Mouse (Mus musculus) embryo, embryonic 10 days (tissue): Measurements from ENCODE around the gene Tshb.
A peak's percentile ranks its signal among the peaks of the same experiment; 100 is the strongest.

Source experiments
- DNase-seq: peaks from one replicate; pipeline ENCODE4 v3.0.0-alpha.2; 2015; ENCODE audit warnings: low spot score

Tshb gene

GRCm38 (mm10) chr3:102782618-102783017 lies at the start of gene Tshb:
Gene Tshb (minus strand): TSS chr3:102782718.
- no peak for DNase-seq

DNA sequence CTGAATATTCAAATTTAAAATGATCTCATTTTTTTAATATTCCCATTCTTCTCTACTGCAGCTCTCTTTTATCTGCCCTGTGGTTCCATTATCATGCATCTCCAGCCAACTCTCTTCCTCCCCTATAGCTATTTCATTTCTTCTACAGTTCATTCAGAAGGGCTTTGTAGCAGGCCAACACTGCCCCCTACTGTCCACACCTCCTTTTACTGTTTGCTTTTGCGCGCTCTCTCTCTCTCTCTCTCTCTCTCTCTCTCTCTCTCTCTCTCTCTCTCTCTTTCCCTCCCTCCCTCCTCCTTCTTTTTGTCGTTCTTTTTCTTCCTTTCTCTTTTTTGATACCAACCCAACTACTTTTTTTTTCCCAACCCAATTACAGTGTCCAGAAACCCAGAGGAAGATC lies 21.4 kb upstream of the Tshb start:
- DNase-seq, result peak; percentile 86

DNA sequence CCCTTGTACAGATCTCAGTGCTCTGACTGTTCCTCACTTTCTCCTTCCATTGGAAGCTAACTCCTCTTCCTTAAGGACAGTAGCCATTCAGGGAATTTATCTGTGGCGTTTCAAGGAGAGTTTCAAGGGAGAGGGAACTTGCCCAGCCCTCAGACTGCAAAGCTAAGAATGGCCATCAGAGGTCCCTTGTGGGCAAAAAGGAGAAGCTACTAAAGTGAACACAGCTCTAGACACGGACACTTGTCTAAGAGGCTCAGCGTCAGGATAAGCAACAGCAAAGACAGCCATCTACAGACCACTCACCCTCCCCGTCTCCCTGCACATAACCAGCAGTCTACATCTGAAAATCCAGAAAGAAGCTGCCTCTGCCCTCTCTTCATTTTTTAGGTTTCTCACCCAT lies 4.9 kb upstream of the Tshb start:
- DNase-seq, result peak; percentile 15

- no peak for DNase-seq
Measured at GRCm38 (mm10) chr3:102773018-102773417, 9.5 kb downstream of the Tshb start.

- DNase-seq, result peak; percentile 23
Measured at GRCm38 (mm10) chr3:102764850-102765249, 17.7 kb downstream of the Tshb start.

GRCm38 (mm10) chr3:102763713-102764400 lies 18.7 kb downstream of the Tshb start:
- DNase-seq, result no peak

- DNase-seq, result no peak
Measured at GRCm38 (mm10) chr3:102762388-102762787, 20.1 kb downstream of the Tshb start.

DNA sequence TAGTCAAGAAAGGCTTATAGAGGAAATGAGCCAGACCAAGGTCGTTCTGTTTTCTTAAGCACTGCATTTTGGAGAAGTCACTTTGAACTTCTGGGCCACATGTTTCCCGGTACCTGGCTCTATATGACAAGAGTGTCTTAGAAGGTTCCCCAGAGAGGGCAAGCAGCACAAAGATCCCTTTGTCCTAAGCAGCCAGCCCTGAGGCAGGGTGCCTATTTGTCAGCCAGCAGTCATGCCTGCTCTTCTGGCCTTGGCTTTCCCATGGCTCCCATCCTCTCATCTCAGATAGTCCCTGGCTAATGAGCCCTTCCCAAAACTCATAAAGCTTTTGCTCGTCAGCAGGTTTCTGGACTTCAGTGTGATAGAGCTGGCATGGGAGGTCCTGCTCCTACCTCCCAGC lies 22.3 kb downstream of the Tshb start:
- DNase-seq, result no peak

DNA sequence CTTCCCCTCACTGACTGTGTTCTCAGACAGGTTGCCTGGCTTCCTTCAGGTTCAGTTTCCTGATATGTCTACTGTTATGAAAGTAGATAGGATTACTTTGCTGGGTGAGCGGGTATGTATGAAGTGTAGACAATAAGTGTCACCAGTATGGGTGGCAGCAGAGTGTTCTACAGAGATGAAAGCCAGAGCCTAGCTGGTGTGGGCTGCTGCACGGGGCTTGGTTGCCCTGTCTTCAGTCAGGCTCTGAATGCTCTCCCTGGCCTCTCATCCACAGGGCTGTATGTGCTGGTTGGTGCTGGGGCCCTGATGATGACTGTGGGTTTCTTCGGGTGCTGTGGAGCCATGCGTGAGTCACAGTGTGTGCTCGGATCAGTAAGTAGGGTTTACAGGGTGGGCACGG lies 25.5 kb downstream of the Tshb start:
- no peak for DNase-seq

- DNase-seq, result no peak
Measured at GRCm38 (mm10) chr3:102755801-102756200, 26.7 kb downstream of the Tshb start.

DNA sequence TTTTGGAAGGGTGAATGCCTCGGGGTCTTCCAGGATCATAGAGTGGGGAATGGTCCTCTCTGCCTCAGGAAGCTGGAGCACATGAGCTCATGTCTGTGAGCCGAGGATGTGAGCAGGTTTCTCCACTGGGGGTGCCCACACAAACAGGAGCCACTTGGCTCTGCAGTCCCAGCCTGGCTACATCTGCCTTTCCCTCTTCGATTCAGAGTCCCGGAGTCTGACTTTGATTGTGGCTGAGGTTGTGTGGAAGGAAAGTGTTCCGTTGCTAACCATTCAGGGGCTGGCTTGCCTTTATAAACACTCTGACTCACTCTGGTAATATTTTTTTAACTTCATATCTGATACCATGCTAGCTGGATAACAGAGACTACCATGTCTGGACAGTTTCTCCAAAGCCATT lies 30.1 kb downstream of the Tshb start:
- DNase-seq, result no peak

DNA sequence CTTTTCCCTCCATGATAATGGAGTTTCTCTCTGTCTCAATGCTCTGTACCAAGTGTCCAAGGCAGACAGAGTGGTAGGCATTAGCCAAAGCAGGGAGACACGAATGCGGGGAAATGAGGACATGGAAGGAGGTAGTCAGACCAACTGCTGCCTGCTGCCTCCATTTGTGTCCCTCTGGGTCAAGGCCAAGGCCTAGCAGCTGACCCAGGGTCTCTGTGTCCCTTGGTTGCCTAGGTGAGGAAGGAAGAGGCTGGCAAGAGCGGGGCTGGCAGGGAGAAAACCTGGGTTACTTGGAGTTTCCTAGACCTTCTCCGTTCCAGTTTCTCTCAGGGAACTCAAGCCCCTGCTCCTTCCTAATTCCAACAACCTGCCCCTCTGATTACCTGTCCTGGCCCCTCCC lies 30.5 kb downstream of the Tshb start:
- no peak for DNase-seq

- no peak for DNase-seq
Measured at GRCm38 (mm10) chr3:102751536-102751935, 31.0 kb downstream of the Tshb start.

GRCm38 (mm10) chr3:102751136-102751535 lies 31.4 kb downstream of the Tshb start:
- DNase-seq, result no peak

DNA sequence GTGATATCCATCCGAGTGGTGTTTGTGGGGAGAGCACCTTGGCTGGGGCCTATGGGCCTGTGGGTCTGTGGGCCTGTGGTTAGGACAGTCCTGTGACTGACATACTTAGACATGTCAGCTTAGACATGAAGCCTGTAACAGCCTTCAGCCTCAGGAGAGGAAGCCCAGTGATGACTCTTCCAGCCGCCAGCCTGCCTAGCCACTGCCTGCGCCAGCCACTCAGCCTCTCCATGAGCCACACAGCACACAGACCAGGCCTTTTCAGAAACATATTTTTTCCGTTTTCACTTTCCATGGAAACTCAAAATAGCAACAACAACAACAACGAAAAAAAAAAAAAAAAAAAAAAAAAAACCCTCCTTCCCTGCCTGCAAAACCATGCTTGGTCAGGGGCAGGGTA lies 33.8 kb downstream of the Tshb start:
- no peak for DNase-seq

DNA sequence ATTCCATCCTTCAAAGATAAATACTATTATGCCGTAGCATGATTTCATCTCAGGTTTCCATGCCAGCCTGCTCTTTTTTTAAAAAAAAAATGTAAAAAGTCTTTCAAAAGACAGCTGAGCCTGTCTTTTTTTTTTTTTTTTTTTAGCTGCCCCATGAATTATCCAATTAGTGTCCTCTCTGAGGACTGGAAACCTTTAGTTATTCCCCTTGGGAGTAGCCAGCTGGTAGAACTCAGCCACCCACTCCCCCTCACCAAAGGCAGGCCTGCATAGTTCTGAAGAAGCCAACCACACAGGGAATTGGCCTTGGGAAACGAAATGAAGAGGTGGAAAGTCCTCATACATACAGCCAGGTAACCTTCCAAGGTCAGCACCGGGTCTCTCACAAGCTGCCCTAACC lies 34.5 kb downstream of the Tshb start:
- no peak for DNase-seq

DNA sequence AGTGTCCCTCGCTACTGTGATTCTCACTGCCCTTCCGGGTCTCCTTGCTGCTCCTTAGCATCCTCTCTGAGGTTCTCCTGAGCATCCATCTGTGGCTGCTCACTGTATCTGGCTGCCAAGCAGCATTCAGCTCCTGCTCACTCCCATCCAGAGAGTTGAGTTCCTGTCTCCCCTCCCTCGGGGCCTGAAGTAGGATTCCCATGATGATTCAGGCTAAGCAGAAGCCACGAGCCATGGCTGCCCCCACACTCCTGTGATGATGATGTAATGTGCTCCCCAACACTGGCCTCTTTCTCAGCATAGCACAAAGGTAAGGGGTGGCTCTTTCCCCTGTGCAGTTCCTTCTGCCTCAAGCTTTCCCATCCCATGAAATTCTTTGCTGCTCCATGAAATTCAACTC lies 36.3 kb downstream of the Tshb start:
- DNase-seq, result no peak

DNA sequence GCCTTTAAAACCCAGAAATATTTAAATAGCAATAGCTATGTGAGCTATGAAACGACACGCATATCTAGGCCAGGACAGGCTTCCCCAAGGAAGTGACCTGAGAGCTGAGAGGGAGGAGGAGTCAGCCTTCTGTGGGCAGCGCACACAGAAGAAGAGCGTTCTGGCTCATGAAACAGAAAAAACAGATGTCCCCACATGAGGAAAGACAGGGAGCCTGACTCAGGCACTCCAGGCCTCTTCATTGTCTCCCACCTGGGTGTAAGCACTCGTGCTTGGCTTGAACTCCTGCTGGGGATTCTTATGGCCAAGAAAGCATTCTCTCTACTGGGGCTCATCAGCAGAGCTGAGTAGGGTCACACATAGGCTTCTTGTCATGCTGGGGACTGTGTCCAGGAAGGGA lies 37.9 kb downstream of the Tshb start:
- DNase-seq, result no peak

DNA sequence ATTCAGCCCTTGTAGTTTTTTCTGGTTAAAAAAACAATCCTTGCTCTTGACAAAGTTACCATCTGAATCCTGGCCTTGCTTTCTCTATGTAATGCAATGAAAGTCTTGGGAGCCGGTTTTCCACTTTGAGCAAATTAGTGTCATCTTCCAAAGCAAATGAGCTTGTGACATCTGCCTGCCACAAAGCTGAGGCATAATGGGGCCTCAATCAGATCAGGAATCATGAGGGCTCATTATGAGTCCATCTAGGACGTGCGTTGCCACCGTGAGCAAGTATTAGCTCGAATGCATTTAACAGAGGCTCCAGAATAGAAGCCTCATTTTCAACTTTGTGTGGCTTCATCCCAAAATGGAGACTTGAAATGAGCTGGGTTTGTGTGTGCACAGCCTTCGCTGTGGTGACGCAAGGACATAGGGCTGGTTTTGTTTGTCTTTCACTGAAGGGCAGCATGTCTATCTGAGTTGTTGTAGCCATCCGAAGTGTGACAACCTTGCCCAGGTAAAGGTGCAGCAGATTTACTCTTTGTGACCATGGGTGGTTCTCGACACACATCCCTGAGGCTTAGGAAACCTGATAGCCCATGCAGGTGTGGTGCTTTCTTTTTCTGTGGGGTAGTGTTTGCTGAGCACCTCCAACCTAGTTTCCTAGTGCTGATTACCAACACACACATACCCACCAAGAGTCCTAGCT lies 38.6 kb downstream of the Tshb start:
- no peak for DNase-seq

GRCm38 (mm10) chr3:102743202-102743601 lies 39.3 kb downstream of the Tshb start:
- DNase-seq, result no peak

GRCm38 (mm10) chr3:102742725-102743124 lies 39.8 kb downstream of the Tshb start:
- DNase-seq, result no peak

DNA sequence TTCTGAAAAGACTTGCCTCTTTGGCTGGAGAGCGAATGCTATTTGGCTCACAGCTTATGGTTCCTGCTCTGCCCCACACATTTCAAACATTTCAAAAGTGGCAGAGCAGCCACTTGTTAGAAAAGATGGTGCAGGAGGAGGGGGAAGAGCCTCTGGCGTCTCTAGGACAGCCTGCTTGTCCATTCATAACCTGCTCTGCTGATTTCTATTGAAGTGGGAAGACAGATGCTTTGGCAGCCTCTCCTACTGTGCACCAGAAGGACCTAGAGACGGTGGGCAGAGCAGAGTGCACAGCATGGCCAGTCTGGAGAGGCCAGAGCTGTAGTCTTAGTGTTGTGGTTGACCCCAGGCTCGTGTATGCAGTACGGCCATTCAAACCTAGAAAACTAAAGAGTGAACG lies 43.6 kb downstream of the Tshb start:
- no peak for DNase-seq

DNA sequence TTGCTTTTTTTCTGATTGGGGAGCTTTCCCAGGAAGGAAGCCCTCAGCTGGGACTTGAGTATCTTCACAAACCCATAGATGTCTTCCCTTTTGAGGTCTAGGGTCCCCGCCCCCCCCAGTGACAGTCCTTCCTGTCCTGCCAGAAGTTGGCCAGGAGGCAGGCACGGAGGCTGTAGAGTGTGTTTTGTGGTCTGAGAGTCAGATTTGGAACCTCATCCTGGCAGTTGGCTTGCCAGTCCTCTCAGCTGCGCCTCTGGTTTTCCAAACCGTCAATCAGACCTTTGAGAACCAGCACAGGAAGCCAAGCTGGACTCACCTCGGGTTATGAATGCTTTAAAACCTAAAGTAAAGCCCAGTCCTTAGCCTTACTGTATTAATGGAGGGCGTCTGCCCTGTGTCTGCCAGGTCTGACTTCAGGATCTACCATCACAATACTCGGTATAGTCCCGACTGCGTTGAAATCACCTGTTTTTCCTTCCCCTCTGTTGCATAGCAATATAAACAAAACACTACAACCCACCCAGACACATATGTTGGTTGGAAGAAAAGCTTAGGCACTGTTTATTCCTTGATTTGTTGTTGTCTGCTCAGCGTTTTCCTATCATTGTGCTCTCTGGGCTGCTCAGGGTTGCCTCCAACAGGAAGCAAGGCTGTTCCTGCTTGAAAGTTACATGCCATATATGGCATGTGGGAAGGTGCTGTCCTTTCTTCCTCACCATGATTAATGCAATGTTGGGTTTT lies 44.2 kb downstream of the Tshb start:
- DNase-seq, result no peak
